Mouse (Mus musculus) liver, postnatal 0 days (tissue): Measurements from ENCODE around the gene Tmem19. TPM values are rescaled to one million over a fixed set of nuclear protein-coding genes. Genes with fewer than 3 reads are reported as not detected.

ENCODE experiments used
- ATAC-seq: fragments of 200-750 bp; cut with Nextera tagmentation; 2 replicates; pipeline ENCODE4 v1.8.0; 2017; ENCODE audit warnings: mild to moderate bottlenecking, moderate library complexity
- DNase-seq: peaks from one replicate; pipeline ENCODE4 v3.0.0-alpha.2; 2016
- H3K27ac ChIP-seq: fragments of 300-500 bp; sonication (generic); 2 replicates; pipeline ENCODE4 v1.5.1; 2014; ENCODE audit warnings: antibody characterized with exemption, moderate library complexity, mild to moderate bottlenecking, low read depth
- H3K27me3 ChIP-seq: fragments of 300-500 bp; sonication (generic); 2 replicates; pipeline ENCODE4 v1.6.1; 2014; ENCODE audit warnings: low read length, control low read depth, mixed read lengths; ENCODE audit not compliant: insufficient read depth
- H3K36me3 ChIP-seq: fragments of 300-500 bp; sonication (generic); replicated peaks from 2 replicates; pipeline ENCODE4 v1.6.1; 2014; ENCODE audit warnings: mild to moderate bottlenecking, control low read depth, low read length, moderate library complexity, mixed read lengths; ENCODE audit not compliant: insufficient read depth
- H3K4me1 ChIP-seq: fragments of 300-500 bp; sonication (generic); 2 replicates; pipeline ENCODE4 v1.6.1; 2014; ENCODE audit warnings: antibody characterized with exemption, mild to moderate bottlenecking, control low read depth; ENCODE audit not compliant: insufficient read depth
- H3K4me2 ChIP-seq: fragments of 300-500 bp; sonication (generic); 2 replicates; pipeline ENCODE4 v1.6.1; 2014; ENCODE audit warnings: low read depth, mild to moderate bottlenecking, low read length, moderate library complexity, mixed read lengths
- H3K4me3 ChIP-seq: fragments of 300-500 bp; sonication (generic); 2 replicates; pipeline ENCODE4 v1.5.1; 2014; ENCODE audit warnings: low read depth, low read length
- H3K9ac ChIP-seq: fragments of 300-500 bp; sonication (generic); replicated peaks from 2 replicates; pipeline ENCODE4 v1.6.1; 2014; ENCODE audit warnings: mild to moderate bottlenecking, moderate library complexity
- H3K9me3 ChIP-seq: fragments of 300-500 bp; sonication (generic); 2 replicates; pipeline ENCODE4 v1.6.1; 2016; ENCODE audit warnings: mild to moderate bottlenecking, control low read depth, low read length, mixed read lengths
- CTCF ChIP-seq: sonication (generic); IDR thresholded peaks from 2 replicates; pipeline ENCODE4 v1.5.1; 2016; ENCODE audit warnings: antibody characterized with exemption, low read depth
- EP300 ChIP-seq: IDR thresholded peaks from 2 replicates; pipeline ENCODE4 v1.6.1; 2016; ENCODE audit warnings: antibody characterized with exemption, low read depth, mild to moderate bottlenecking
- WGBS: fragments of 180-500 bp; shearing (Covaris S2); extraction: QIAGEN DNeasy Blood & Tissue Kit; methylation state at CpG from one replicate; pipeline ENCODE4 v1.1.7; 2014; ENCODE audit not compliant: insufficient replicate concordance; 5-methylcytosine and 5-hydroxymethylcytosine counted together
- polyA plus RNA-seq: library from polyadenylated mRNA; unstranded; fragments of >200 nt; fragmentation: Nextera tagmentation; extraction: Ambion mirVana; gene quantifications from 2 replicates; pipeline ENCODE4 v1.2.1, GENCODE M21; 2015

The Tmem19 gene
- polyA plus RNA-seq, 1 experiment from 2014 or later = 16.3 TPM

DNA sequence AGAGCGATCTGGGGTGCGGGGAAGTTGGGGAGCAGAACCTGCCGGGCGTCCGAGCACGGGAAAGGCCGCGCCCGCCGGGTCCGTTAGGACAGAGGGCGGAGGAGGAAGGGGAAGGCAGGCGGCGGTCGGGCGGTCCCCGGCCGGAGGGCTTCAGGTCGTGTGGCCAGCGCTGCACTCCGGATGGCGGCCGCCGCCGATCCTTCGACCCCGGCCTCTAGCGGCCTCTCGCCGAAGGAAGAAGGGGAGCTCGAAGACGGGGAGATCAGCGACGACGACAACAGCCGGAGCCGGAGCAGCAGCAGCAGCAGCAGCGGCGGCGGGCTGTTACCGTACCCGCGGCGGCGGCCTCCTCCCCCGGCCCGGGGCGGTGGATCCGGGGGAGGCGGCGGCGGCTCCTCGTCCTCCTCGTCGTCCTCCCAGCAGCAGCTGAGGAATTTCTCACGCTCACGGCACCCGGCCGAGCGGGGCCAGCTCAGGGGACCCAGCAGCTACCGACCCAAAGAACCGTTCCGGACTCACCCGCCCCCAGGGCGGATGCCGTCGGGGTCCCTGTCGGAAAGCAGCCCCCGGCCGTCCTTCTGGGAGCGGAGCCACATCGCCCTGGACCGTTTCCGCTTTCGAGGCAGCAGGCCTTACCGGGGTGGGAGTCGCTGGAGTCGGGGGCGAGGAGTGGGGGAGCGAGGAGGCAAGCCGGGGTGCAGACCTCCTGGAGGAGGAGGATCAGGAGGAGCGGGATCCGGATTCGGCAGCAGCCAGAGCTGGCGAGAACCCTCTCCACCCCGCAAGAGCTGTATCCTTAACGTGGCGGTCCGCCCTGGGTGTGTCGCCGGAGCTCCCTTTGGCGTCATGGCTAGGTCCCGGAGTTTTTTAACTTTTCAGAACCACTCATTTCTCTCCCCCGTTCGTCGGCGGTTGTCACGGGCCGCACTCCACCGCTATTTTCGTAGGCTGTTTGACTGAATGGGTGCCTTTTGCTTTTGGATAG, 23.0 kb upstream of the Tmem19 start:
- H3K27me3 ChIP-seq = no peaks in the 10 kb centered on the region
- H3K9ac ChIP-seq = peak overlapping the region; percentile 98
- peak overlapping the region; percentile 69 for H3K4me3 ChIP-seq
- H3K4me1 ChIP-seq = peaks cover 26% of the 10 kb centered on the region
- H3K27ac ChIP-seq = peak overlapping the region; percentile 99
- peak overlapping the region; percentile 75 for H3K4me2 ChIP-seq
- WGBS = 1% methylated on average over 72 of the region's 101 CpGs
- DNase-seq (peak; percentile 77), ATAC-seq (peak; percentile 30)
- H3K36me3 ChIP-seq = peaks cover 6% of the 10 kb centered on the region
- H3K9me3 ChIP-seq = no peaks in the 10 kb centered on the region
- TF ChIP-seq CTCF = no peak
- TF ChIP-seq EP300 = no peak

- Histone ChIP-seq H3K27me3 (no peaks in the 10 kb centered on the region), H3K9ac (peak within 1 kb of the TSS; percentile 98), H3K27ac (peak within 1 kb of the TSS; percentile 99), H3K4me1 (peaks cover 26% of the 10 kb centered on the region), H3K9me3 (no peaks in the 10 kb centered on the region), H3K36me3 (peaks cover 3% of the 10 kb centered on the region), H3K4me3 (peak within 1 kb of the TSS; percentile 69), H3K4me2 (peak within 1 kb of the TSS; percentile 75)
- TF ChIP-seq EP300 (peak; percentile 51; the same call in 1 of the 2 replicates), CTCF (peak; percentile 92)
- DNase-seq = peak; percentile 98
- under 1% methylated on average over 65 of the region's 65 CpGs for WGBS
- peak; percentile 96 for ATAC-seq
These were observed 22.1 kb upstream of the Tmem19 start, which contains the start of the genes Thap2 and Zfc3h1 for GRCm38 (mm10) chr10:115384221-115385017. TSS of gene Thap2 (minus strand) at chr10:115384443. TSS of gene Zfc3h1 (plus strand) at chr10:115384959.

DNA sequence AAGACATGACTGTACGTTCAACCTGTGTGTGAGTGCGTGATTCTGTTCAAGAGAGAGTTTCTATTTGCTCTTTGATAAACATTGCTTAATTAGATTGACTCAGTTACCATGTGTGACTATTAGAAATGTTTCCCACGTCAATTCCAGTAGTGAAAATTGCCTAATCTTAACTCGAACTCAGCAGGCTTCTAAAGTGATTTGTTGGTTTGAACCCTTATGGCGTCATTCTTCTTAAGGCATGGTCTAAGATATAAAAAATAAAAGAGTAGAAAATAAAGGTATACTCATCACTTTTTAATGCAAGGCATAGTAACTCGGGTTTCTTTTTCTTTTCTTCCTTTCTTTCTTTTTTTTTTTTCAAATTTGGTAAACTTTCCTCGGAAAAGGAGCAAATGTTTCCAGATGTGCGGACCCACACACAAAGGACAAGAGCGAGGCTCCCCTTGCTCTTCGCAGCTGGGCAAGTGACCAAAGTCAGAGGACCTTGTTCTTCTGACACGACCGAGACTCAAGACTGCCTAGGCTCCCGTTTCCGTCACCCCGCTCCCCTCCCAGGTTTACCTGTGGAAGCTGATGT, 21.4 kb upstream of the Tmem19 start:
- no peak for DNase-seq

DNA sequence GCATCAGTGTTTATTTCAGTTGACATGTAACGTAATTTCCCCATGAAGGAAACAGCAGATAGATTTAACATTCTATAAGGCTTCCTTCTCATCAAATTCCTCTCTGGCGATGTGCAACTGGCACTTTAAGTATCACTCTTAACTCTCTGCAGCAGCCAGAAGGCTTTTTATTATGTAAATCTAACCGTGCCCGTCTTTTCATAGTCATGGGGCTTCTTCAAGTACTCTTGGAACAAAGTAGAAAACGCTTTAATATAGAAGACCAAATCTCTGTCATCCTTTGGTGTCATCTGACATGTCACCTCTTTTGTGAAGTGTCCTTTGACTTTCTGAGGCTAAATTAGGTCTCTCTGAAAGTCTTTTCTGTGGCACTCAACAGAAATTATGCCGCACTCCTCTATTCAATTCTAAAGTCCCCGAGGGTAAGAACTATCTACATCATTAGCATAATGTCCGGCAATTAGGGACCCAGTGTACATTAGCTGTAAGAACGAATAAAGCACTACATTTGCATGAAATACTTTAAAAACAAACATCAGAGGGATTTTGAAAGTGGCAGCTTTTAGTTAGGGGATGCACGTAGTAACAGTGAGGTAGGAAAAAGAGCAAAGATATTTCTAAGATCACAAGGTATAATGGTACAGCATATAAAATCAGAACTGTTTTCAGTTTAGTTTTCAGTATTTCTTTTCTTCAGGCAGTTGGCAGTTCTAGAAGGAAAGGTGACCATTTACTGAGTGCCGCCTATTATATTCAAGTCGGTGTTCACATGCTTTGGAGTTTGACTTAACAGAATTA, 20.7 kb upstream of the Tmem19 start:
- Histone ChIP-seq H3K27ac (peak overlapping the region; percentile 99), H3K9ac (peak overlapping the region; percentile 98), H3K9me3 (no peaks in the 10 kb centered on the region), H3K4me1 (peaks cover 21% of the 10 kb centered on the region), H3K27me3 (no peaks in the 10 kb centered on the region), H3K4me2 (peak overlapping the region; percentile 75), H3K4me3 (peak overlapping the region; percentile 69), H3K36me3 (no peaks in the 10 kb centered on the region)
- ATAC-seq (no peak), DNase-seq (no peak)
- WGBS = 55% methylated on average over 12 of the region's 12 CpGs
- TF ChIP-seq EP300 (no peak), CTCF (no peak)

More for the DNA sequence above, 21.4 kb upstream of the Tmem19 start:
- H3K4me2 ChIP-seq = peak overlapping the region; percentile 75
- no peaks in the 10 kb centered on the region for H3K9me3 ChIP-seq
- WGBS = 2% methylated on average over 15 of the region's 15 CpGs
- no peaks in the 10 kb centered on the region for H3K36me3 ChIP-seq
- TF ChIP-seq CTCF (no peak), EP300 (no peak)
- H3K27ac ChIP-seq = peak overlapping the region; percentile 99
- no peak for ATAC-seq
- peaks cover 23% of the 10 kb centered on the region for H3K4me1 ChIP-seq
- H3K4me3 ChIP-seq = peak overlapping the region; percentile 69
- peak overlapping the region; percentile 98 for H3K9ac ChIP-seq
- no peaks in the 10 kb centered on the region for H3K27me3 ChIP-seq

DNA sequence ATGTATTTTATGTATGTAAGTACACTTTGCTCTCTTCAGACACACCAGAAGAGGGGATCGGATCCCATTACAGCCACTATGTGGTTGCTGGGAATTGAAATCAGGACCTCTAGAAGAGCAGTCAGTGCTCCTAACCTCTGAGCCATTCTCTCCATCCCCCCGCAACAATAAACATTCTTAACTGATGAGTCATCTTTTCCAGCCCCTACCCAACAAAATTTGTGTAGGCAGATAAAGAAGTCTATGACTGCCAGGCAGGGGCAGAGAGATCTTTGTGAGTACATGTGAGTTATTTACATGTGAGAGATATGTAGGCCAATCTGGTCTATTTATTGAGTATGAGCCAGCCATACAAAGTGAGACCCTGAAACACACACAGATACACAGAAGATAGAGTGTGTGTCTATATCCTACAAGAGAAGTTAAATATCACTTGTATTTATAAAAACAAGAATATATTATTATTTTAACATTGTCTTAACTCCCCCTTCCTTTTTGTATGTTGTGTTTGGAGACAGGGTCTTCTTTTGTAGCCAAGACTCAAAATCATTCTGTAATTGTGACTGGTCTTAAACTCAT, 19.3 kb upstream of the Tmem19 start:
- ATAC-seq = no peak
- no peaks in the 10 kb centered on the region for H3K36me3 ChIP-seq
- H3K9me3 ChIP-seq = no peaks in the 10 kb centered on the region
- H3K4me1 ChIP-seq = peaks cover 14% of the 10 kb centered on the region
- no peak overlapping the region for H3K9ac ChIP-seq
- TF ChIP-seq CTCF (no peak), EP300 (no peak)
- no peaks in the 10 kb centered on the region for H3K27me3 ChIP-seq
- no peak overlapping the region for H3K4me2 ChIP-seq
- H3K4me3 ChIP-seq = no peak overlapping the region
- no peak overlapping the region for H3K27ac ChIP-seq
- no peak for DNase-seq
- WGBS = 74% methylated on average over 2 of the region's 2 CpGs
